Mouse (Mus musculus): ENCODE measurements around the gene Atp13a4. TPM values are rescaled to one million over a fixed set of nuclear protein-coding genes. Genes with fewer than 3 reads are reported as not detected.

The Atp13a4 gene
- polyA plus RNA-seq, 1 experiment from 2014 or later = 0.25 TPM

DNA sequence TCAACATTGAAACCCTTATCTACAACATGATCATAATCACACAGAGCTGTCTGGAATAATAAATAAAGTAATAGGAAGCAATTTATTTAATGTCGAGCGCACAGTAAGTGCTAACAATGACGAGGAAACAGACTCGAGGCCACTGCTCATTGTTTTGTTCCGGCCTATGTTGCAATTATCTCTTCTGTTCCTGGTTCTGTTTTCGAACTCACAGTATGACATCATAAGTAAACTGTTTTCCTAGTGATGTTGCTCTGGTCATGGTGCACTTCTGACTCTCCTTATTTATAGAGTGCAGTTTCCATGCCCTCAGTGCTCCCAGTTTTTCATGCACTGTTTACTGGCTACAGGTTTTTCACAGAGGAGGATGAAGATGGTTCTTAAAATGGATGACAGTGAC is 91.4 kb downstream of the Atp13a4 start:
- H3K36me3 ChIP-seq = no peaks in the 10 kb centered on the region
- no peaks in the 10 kb centered on the region for H3K9me3 ChIP-seq
- no peaks in the 10 kb centered on the region for H3K4me1 ChIP-seq (replicated peaks)
- no peak overlapping the region for H3K27ac ChIP-seq
- no peaks in the 10 kb centered on the region for H3K27me3 ChIP-seq (ENCODE audit: insufficient read depth, poor library complexity, severe bottlenecking)
- H3K4me3 ChIP-seq = no peak overlapping the region
- 88% methylated on average over 6 of the region's 6 CpGs for WGBS
- no peak for DNase-seq (ENCODE audit: low spot score)

- DNase-seq (ENCODE audit: low spot score) = peak; percentile 37
- WGBS = 60% methylated on average over 3 of the region's 3 CpGs
- Histone ChIP-seq H3K27ac (no peak overlapping the region), H3K36me3 (no peaks in the 10 kb centered on the region), H3K4me1 (replicated peaks) (no peaks in the 10 kb centered on the region), H3K4me3 (no peak overlapping the region), H3K27me3 (ENCODE audit: insufficient read depth, poor library complexity, severe bottlenecking) (no peaks in the 10 kb centered on the region), H3K9me3 (no peaks in the 10 kb centered on the region)
These were observed 93.0 kb downstream of the Atp13a4 start for GRCm38 (mm10) chr16:29451706-29452105.

DNA sequence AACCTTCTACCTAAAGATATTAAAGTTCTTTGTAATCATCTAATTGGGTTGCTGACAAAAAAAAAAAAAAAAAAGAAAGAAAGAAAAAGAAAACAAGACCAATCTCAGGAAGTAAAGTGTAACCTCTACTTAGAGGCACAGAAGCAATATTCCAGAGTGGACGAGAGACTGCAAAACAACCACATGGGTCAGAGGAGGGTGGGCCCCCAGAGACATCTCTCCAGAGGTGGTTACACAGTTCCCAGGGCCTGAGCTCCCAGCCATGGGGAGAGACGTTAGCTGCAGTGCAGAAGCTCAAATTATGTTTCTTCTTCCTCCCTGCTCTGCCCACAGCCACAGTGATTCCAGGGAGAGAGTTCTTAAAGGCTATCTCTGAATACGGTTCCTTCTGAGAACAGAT is 102.5 kb downstream of the Atp13a4 start:
- no peak overlapping the region for H3K4me3 ChIP-seq
- no peaks in the 10 kb centered on the region for H3K27me3 ChIP-seq (ENCODE audit: insufficient read depth, poor library complexity, severe bottlenecking)
- no peaks in the 10 kb centered on the region for H3K36me3 ChIP-seq
- H3K9me3 ChIP-seq = no peaks in the 10 kb centered on the region
- H3K4me1 ChIP-seq (replicated peaks) = no peaks in the 10 kb centered on the region
- no peak overlapping the region for H3K27ac ChIP-seq
- WGBS = 70% methylated on average over 3 of the region's 3 CpGs
- DNase-seq (ENCODE audit: low spot score) = no peak

- H3K4me3 ChIP-seq = no peak overlapping the region
- H3K4me1 ChIP-seq (replicated peaks) = no peaks in the 10 kb centered on the region
- H3K27ac ChIP-seq = no peak overlapping the region
- H3K27me3 ChIP-seq (ENCODE audit: insufficient read depth, poor library complexity, severe bottlenecking) = no peaks in the 10 kb centered on the region
- WGBS = 73% methylated on average over 10 of the region's 10 CpGs
- no peaks in the 10 kb centered on the region for H3K36me3 ChIP-seq
- no peaks in the 10 kb centered on the region for H3K9me3 ChIP-seq
- no peak for DNase-seq (ENCODE audit: low spot score)
These were observed 103.2 kb downstream of the Atp13a4 start for GRCm38 (mm10) chr16:29441405-29441985.

GRCm38 (mm10) chr16:29438045-29438444 is 106.6 kb downstream of the Atp13a4 start:
- no peak for DNase-seq (ENCODE audit: low spot score)
- Histone ChIP-seq H3K9me3 (no peaks in the 10 kb centered on the region), H3K4me1 (replicated peaks) (no peaks in the 10 kb centered on the region), H3K36me3 (no peaks in the 10 kb centered on the region), H3K27ac (no peak overlapping the region), H3K4me3 (no peak overlapping the region), H3K27me3 (ENCODE audit: insufficient read depth, poor library complexity, severe bottlenecking) (no peaks in the 10 kb centered on the region)
- WGBS = 86% methylated on average over 5 of the region's 5 CpGs

DNA sequence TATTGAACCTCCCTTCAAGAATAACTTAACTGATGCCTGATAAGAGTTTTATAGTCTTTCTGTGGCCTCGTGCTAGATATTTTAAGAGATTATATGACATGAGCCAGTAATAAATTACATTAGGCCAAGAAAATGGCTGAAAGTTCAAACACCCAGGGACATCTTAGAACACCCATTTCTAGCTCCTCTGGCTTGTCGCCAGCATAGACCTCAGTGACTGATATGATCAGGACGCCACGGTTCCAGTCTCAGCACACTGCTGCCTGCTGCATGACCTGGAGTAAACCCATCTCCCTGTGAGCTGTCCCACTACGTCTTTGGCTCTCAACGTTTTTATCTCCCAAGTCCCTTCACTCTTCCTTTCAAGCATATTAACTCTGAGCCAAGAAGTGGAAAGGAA is 108.9 kb downstream of the Atp13a4 start:
- DNase-seq (ENCODE audit: low spot score) = no peak
- Histone ChIP-seq H3K4me3 (no peak overlapping the region), H3K9me3 (no peaks in the 10 kb centered on the region), H3K4me1 (replicated peaks) (no peaks in the 10 kb centered on the region), H3K36me3 (no peaks in the 10 kb centered on the region), H3K27me3 (ENCODE audit: insufficient read depth, poor library complexity, severe bottlenecking) (no peaks in the 10 kb centered on the region), H3K27ac (no peak overlapping the region)
- WGBS = 82% methylated on average over 6 of the region's 6 CpGs

DNA sequence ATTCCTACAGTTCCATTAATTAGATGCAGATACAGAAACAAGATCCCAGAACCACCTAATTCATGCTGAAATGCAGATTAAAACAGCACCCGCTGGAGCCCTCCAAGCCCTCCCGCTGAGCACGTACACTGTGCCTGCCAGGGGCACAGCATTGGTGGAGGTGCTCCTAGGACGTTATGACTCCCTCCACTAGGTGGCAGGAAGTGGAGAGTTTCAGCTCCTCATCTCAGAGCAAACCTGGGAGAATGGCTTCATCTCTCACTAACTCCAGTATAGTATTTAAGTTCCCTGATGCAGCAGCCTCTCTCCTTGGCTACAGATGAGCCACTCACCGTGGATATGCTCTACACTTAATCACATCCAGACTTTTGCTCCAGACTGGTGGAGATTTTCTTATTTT is 110.0 kb downstream of the Atp13a4 start:
- no peaks in the 10 kb centered on the region for H3K9me3 ChIP-seq
- 25% methylated on average over 5 of the region's 5 CpGs for WGBS
- no peaks in the 10 kb centered on the region for H3K36me3 ChIP-seq
- H3K4me1 ChIP-seq (replicated peaks) = no peaks in the 10 kb centered on the region
- H3K27me3 ChIP-seq (ENCODE audit: insufficient read depth, poor library complexity, severe bottlenecking) = no peaks in the 10 kb centered on the region
- H3K27ac ChIP-seq = no peak overlapping the region
- DNase-seq (ENCODE audit: low spot score) = peak; percentile 43
- H3K4me3 ChIP-seq = no peak overlapping the region

DNA sequence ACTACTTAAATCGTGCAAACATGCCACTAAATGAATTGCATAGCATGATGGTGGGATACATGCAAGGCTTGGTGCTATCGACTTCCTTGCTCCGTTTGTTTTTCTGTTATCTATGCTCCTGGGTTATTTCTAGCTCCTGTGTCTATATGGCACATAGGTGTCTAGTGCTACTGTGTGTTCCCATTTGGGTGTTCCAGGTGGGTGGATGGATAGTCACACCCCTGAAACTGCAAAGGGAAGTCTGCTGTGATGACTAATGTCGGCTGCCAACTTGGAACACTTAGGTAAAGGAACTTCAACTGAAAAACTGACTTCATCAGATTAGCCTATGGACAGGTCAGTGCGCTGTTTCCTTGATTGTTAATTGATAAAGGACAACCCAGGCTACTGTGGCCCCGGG is 129.8 kb downstream of the Atp13a4 start:
- H3K36me3 ChIP-seq = no peaks in the 10 kb centered on the region
- no peaks in the 10 kb centered on the region for H3K9me3 ChIP-seq
- H3K4me3 ChIP-seq = no peak overlapping the region
- H3K4me1 ChIP-seq (replicated peaks) = no peaks in the 10 kb centered on the region
- WGBS = 90% methylated on average over 6 of the region's 6 CpGs
- H3K27ac ChIP-seq = no peak overlapping the region
- H3K27me3 ChIP-seq (ENCODE audit: insufficient read depth, poor library complexity, severe bottlenecking) = no peaks in the 10 kb centered on the region
- DNase-seq (ENCODE audit: low spot score) = no peak

DNA sequence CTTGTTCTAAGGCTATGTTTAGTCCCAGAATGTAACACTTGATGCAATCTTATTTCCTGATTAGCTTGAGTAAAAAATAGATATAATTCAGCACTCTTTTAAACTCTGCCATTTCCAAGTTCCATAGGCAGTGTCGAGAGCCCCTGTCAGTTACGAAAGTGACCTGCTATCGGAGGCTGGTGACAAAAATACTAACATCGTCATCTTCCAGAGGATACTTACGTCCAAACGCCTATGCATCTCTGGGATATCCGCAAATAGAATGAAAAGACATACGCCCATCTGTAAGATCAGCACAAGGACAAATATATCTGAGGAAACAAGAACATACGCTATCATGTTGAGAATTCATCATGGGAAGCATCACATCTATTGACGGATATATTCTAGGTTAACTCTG is 137.3 kb downstream of the Atp13a4 start:
- WGBS = 94% methylated on average over 10 of the region's 10 CpGs
- no peak for DNase-seq (ENCODE audit: low spot score)
- H3K36me3 ChIP-seq = no peaks in the 10 kb centered on the region

GRCm38 (mm10) chr16:29399079-29399478 is 145.6 kb downstream of the Atp13a4 start:
- H3K27ac ChIP-seq = no peak overlapping the region
- no peaks in the 10 kb centered on the region for H3K36me3 ChIP-seq
- no peaks in the 10 kb centered on the region for H3K27me3 ChIP-seq (ENCODE audit: insufficient read depth, poor library complexity, severe bottlenecking)
- WGBS = 88% methylated on average over 2 of the region's 2 CpGs
- H3K9me3 ChIP-seq = no peaks in the 10 kb centered on the region
- no peak for DNase-seq (ENCODE audit: low spot score)
- no peak overlapping the region for H3K4me3 ChIP-seq
- no peaks in the 10 kb centered on the region for H3K4me1 ChIP-seq (replicated peaks)

More for the DNA sequence above, 137.3 kb downstream of the Atp13a4 start:
- Histone ChIP-seq H3K4me1 (replicated peaks) (no peaks in the 10 kb centered on the region), H3K4me3 (no peak overlapping the region), H3K9me3 (no peaks in the 10 kb centered on the region), H3K27ac (no peak overlapping the region), H3K27me3 (ENCODE audit: insufficient read depth, poor library complexity, severe bottlenecking) (no peaks in the 10 kb centered on the region)

GRCm38 (mm10) chr16:29384781-29385180 is 159.9 kb downstream of the Atp13a4 start:
- H3K27ac ChIP-seq = no peak overlapping the region
- H3K9me3 ChIP-seq = no peaks in the 10 kb centered on the region
- H3K4me3 ChIP-seq = no peak overlapping the region
- no peak for DNase-seq (ENCODE audit: low spot score)
- no peaks in the 10 kb centered on the region for H3K4me1 ChIP-seq (replicated peaks)
- H3K27me3 ChIP-seq (ENCODE audit: insufficient read depth, poor library complexity, severe bottlenecking) = no peaks in the 10 kb centered on the region
- H3K36me3 ChIP-seq = no peaks in the 10 kb centered on the region
- WGBS = 89% methylated on average over 4 of the region's 4 CpGs

- H3K4me1 ChIP-seq (replicated peaks) = no peaks in the 10 kb centered on the region
- no peak within 1 kb of the TSS for H3K4me3 ChIP-seq
- no peak for DNase-seq (ENCODE audit: low spot score)
- H3K27ac ChIP-seq = no peak within 1 kb of the TSS
- H3K9me3 ChIP-seq = no peaks in the 10 kb centered on the region
- no peaks in the 10 kb centered on the region for H3K27me3 ChIP-seq (ENCODE audit: insufficient read depth, poor library complexity, severe bottlenecking)
- WGBS = 84% methylated on average over 4 of the region's 4 CpGs
- no peaks in the 10 kb centered on the region for H3K36me3 ChIP-seq
These were observed 166.2 kb downstream of the Atp13a4 start, which contains the start of gene Atp13a5 for GRCm38 (mm10) chr16:29378458-29378857. Gene Atp13a5 (minus strand): TSS chr16:29378732.

DNA sequence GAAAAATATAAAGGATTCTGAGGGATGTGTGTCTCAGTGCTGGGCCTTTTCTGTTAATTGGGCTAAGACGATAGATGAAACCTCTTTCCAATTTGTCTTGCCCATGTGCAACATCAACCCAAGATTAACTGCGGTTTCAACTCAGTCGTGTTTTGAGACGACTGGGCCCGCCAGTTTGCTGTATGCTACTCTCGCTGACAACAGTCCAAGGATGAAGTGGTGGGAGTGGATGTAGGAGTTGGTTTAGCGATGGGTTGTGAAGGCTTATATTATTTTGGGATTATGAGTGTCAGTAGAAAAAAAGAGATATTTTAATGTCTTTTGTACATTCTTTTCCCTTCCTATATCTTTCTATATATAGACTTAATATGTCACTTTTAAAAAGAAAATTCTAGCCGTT is 170.0 kb downstream of the Atp13a4 start:
- Histone ChIP-seq H3K36me3 (no peaks in the 10 kb centered on the region), H3K4me3 (no peak overlapping the region), H3K27ac (no peak overlapping the region), H3K27me3 (ENCODE audit: insufficient read depth, poor library complexity, severe bottlenecking) (no peaks in the 10 kb centered on the region), H3K4me1 (replicated peaks) (no peaks in the 10 kb centered on the region), H3K9me3 (no peaks in the 10 kb centered on the region)
- 92% methylated on average over 8 of the region's 8 CpGs for WGBS
- DNase-seq (ENCODE audit: low spot score) = no peak
